Mouse (Mus musculus) MEL (cell line): ENCODE data around the gene AU040320. TPM values are rescaled to one million over a fixed set of nuclear protein-coding genes. Genes with fewer than 3 reads are reported as not detected.

Experiments used
- DNase-seq: peaks from one replicate; pipeline ENCODE4 v3.0.0; 2011; ENCODE audit warnings: low read depth, low spot score
- H3K27ac ChIP-seq: 2 replicates; pipeline ENCODE4 v1.5.1; 2012; ENCODE audit warnings: low read depth, mild to moderate bottlenecking, control low read depth, low read length, moderate library complexity; ENCODE audit not compliant: control insufficient read depth
- H3K27me3 ChIP-seq, 2 experiments: fragments of 150-350 bp in 1 of 2; sonication (generic) in 1 of 2; 2 replicates each; pipeline ENCODE4 v1.6.1; 2012; ENCODE audit warnings: low read length in 2 of 2, mild to moderate bottlenecking in 2 of 2, improper control_type of control experiment in 1 of 2, moderate library complexity in 1 of 2; ENCODE audit not compliant: insufficient read depth in 2 of 2, control insufficient read depth in 1 of 2
- H3K36me3 ChIP-seq, 2 experiments: 2 replicates each; pipeline ENCODE4 v1.6.1; 2012 to 2014; ENCODE audit warnings: low read length in 2 of 2, improper control_type of control experiment in 1 of 2, inconsistent platforms in 1 of 2, mild to moderate bottlenecking in 1 of 2; ENCODE audit not compliant: insufficient read depth in 2 of 2, control insufficient read depth in 1 of 2
- H3K4me1 ChIP-seq, 2 experiments: fragments of 150-350 bp in 1 of 2; sonication (generic) in 1 of 2; 2 replicates each; pipeline ENCODE4 v1.6.1; 2012; ENCODE audit warnings: low read length in 2 of 2, improper control_type of control experiment in 1 of 2, mild to moderate bottlenecking in 1 of 2; ENCODE audit not compliant: insufficient read depth in 2 of 2, control insufficient read depth in 1 of 2
- H3K4me3 ChIP-seq, 2 experiments: fragments of 150-350 bp in 1 of 2; sonication (generic) in 1 of 2; 2 replicates each; pipeline ENCODE4 v1.5.1; 2012; ENCODE audit warnings: low read depth in 2 of 2, low read length in 2 of 2, mild to moderate bottlenecking in 2 of 2, moderate library complexity in 2 of 2, control low read depth in 1 of 2, improper control_type of control experiment in 1 of 2; ENCODE audit not compliant: control insufficient read depth in 1 of 2, insufficient read depth in 1 of 2
- H3K79me2 ChIP-seq: 2 replicates; pipeline ENCODE4 v1.6.1; 2012; ENCODE audit warnings: mild to moderate bottlenecking, low read length, moderate library complexity; ENCODE audit not compliant: control insufficient read depth, poor library complexity, insufficient read depth
- H3K9ac ChIP-seq: 2 replicates; pipeline ENCODE4 v1.6.1; 2012; ENCODE audit warnings: low read depth, mild to moderate bottlenecking, control low read depth, low read length, moderate library complexity; ENCODE audit not compliant: control insufficient read depth, poor library complexity, severe bottlenecking
- H3K9me3 ChIP-seq: fragments of 150-350 bp; sonication (generic); replicated peaks from 2 replicates; pipeline ENCODE4 v1.6.1; 2012; ENCODE audit warnings: mild to moderate bottlenecking, low read length, improper control_type of control experiment, moderate library complexity; ENCODE audit not compliant: insufficient read depth
- BHLHE40 ChIP-seq: IDR thresholded peaks from 2 replicates; pipeline ENCODE4 v1.6.1; 2012; ENCODE audit warnings: low read depth, mild to moderate bottlenecking, inconsistent platforms, low read length, improper control_type of control experiment, borderline replicate concordance
- ELF1 ChIP-seq: IDR thresholded peaks from 2 replicates; pipeline ENCODE4 v1.6.1; 2014; ENCODE audit warnings: low read depth, mild to moderate bottlenecking, inconsistent platforms, low read length, improper control_type of control experiment, moderate library complexity
- JUND ChIP-seq: IDR thresholded peaks from 2 replicates; pipeline ENCODE4 v1.6.1; 2011; ENCODE audit warnings: low read depth, mild to moderate bottlenecking, improper control_type of control experiment, low read length
- MAFK ChIP-seq: IDR thresholded peaks from 2 replicates; pipeline ENCODE4 v1.6.1; 2011; ENCODE audit warnings: low read depth, mild to moderate bottlenecking, low read length, improper control_type of control experiment, borderline replicate concordance
- MAX ChIP-seq: IDR thresholded peaks from 2 replicates; pipeline ENCODE4 v1.6.1; 2011; ENCODE audit warnings: low read length, improper control_type of control experiment
- MXI1 ChIP-seq: IDR thresholded peaks from 2 replicates; pipeline ENCODE4 v1.6.1; 2011; ENCODE audit warnings: mild to moderate bottlenecking, low read depth, low read length, improper control_type of control experiment
- MYB ChIP-seq: IDR thresholded peaks from 2 replicates; pipeline ENCODE4 v1.6.1; 2011; ENCODE audit warnings: mild to moderate bottlenecking, low read depth, low read length, improper control_type of control experiment
- MYC ChIP-seq: IDR thresholded peaks from 2 replicates; pipeline ENCODE4 v1.6.1; 2011; ENCODE audit warnings: low read depth, mild to moderate bottlenecking, low read length, improper control_type of control experiment, moderate library complexity
- POLR2A ChIP-seq, 2 experiments: IDR thresholded peaks; 2 replicates each; pipeline ENCODE4 v1.6.1; 2011 to 2012; ENCODE audit warnings: low read length in 2 of 2, mild to moderate bottlenecking in 2 of 2, control low read depth in 1 of 2, improper control_type of control experiment in 1 of 2, low read depth in 1 of 2, moderate library complexity in 1 of 2; ENCODE audit not compliant: control insufficient read depth in 1 of 2, insufficient read depth in 1 of 2, poor library complexity in 1 of 2
- POLR2AphosphoS2 ChIP-seq: IDR thresholded peaks from 2 replicates; pipeline ENCODE4 v1.6.1; 2011; ENCODE audit warnings: low read length, improper control_type of control experiment
- RCOR1 ChIP-seq: IDR thresholded peaks from 2 replicates; pipeline ENCODE4 v1.6.1; 2012; ENCODE audit warnings: low read depth, mild to moderate bottlenecking, inconsistent platforms, low read length, improper control_type of control experiment
- SIN3A ChIP-seq: IDR thresholded peaks from 2 replicates; pipeline ENCODE4 v1.6.1; 2012; ENCODE audit warnings: low read length, improper control_type of control experiment, inconsistent platforms
- TBP ChIP-seq: IDR thresholded peaks from 2 replicates; pipeline ENCODE4 v1.8.0; 2011; ENCODE audit warnings: low read depth, low read length, improper control_type of control experiment
- TCF12 ChIP-seq: IDR thresholded peaks from 2 replicates; pipeline ENCODE4 v1.6.1; 2014; ENCODE audit warnings: low read depth, mild to moderate bottlenecking, inconsistent platforms, low read length, improper control_type of control experiment, moderate library complexity
- USF1 ChIP-seq: IDR thresholded peaks from 2 replicates; pipeline ENCODE4 v1.6.1; 2014; ENCODE audit warnings: low read depth, mild to moderate bottlenecking, inconsistent platforms, low read length, improper control_type of control experiment, moderate library complexity
- ZMIZ1 ChIP-seq: IDR thresholded peaks from 2 replicates; pipeline ENCODE4 v1.6.1; 2012; ENCODE audit warnings: low read depth, mild to moderate bottlenecking, inconsistent platforms, low read length, improper control_type of control experiment, moderate library complexity
- ZNF384 ChIP-seq: IDR thresholded peaks from 2 replicates; pipeline ENCODE4 v1.6.1; 2012; ENCODE audit warnings: low read depth, mild to moderate bottlenecking, inconsistent platforms, low read length, improper control_type of control experiment
- polyA plus RNA-seq, 2 experiments: library from polyadenylated mRNA; stranded (reverse) in 1 of 2; unstranded in 1 of 2; fragments of >175 nt in 1 of 2; fragments of >200 nt in 1 of 2; gene quantifications; 2 replicates each; pipeline versions ENCODE4 v1.2.1 to v1.2.4; 2012; ENCODE audit warnings: low replicate concordance in 2 of 2, low read depth in 1 of 2; ENCODE audit not compliant: insufficient read length in 2 of 2, insufficient read depth in 1 of 2, missing spikeins in 1 of 2
- total RNA-seq: library from RNA; depleted of rRNA; stranded (reverse); fragments of 300-350 nt; gene quantifications from 2 replicates; pipeline ENCODE4 v1.2.3, GENCODE M21; 2012

Gene AU040320
- total and polyA plus RNA-seq, 3 experiments = 10.2 to 17.1 TPM; not detected in 1

DNA sequence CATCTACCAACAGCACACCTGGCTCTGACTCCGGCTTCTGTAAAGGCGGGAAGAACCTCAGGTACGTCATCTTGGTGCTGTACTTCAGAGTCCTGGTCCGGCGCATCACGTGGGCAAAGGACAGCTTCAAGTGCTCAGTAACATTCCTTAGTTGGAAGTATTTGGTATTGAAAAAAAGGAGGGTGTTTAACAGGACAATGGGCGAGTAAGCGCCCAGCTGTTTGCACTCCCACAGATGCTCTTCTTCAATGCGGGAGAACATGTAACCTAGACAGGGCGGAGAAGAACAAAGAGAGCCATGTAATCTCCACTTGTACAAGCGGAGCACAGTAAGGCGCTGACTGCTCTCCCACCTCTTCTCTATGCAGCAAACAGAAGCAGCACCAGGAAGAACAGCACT, 115.4 kb downstream of the AU040320 start:
- H3K79me2 ChIP-seq = no peaks in the 10 kb centered on the region
- peaks cover 0 to 10% of the 10 kb centered on the region in 2 experiments; a peak in 2 of 4 replicates for H3K36me3 ChIP-seq
- DNase-seq = no peak
- TF ChIP-seq POLR2A (IDR thresholded peaks at IDR 0.05; ENCODE audit: control insufficient read depth in 1 of 2, insufficient read depth in 1 of 2, low read depth in 1 of 2, low read length in 2 of 2, poor library complexity in 1 of 2) (no peak), JUND (no peak), MXI1 (no peak), MYB (no peak), SIN3A (no peak)
- no peaks in the 10 kb centered on the region for H3K27me3 ChIP-seq
- no peak overlapping the region for H3K27ac ChIP-seq
- H3K9ac ChIP-seq = no peak overlapping the region
- no peaks in the 10 kb centered on the region for H3K4me1 ChIP-seq
- no peak overlapping the region for H3K4me3 ChIP-seq
- no peaks in the 10 kb centered on the region for H3K9me3 ChIP-seq

GRCm38 (mm10) chr4:126872717-126873116, 119.4 kb downstream of the AU040320 start:
- Histone ChIP-seq H3K9ac (no peak overlapping the region), H3K79me2 (no peaks in the 10 kb centered on the region), H3K36me3 (peaks cover 0 to 10% of the 10 kb centered on the region in 2 experiments; a peak in 2 of 4 replicates), H3K27me3 (no peaks in the 10 kb centered on the region)
- no peak for DNase-seq
- TF ChIP-seq MAFK (no peak), USF1 (no peak), ZNF384 (no peak), ELF1 (no peak), TBP (no peak), MAX (no peak), MYC (no peak), RCOR1 (no peak), BHLHE40 (no peak), MXI1 (no peak), ZMIZ1 (no peak), POLR2AphosphoS2 (no peak), TCF12 (no peak)
- TF ChIP-seq, all 39 proteins: peak for 0
- H3K4me1 ChIP-seq = no peaks in the 10 kb centered on the region
- no peaks in the 10 kb centered on the region for H3K9me3 ChIP-seq
- no peak overlapping the region for H3K27ac ChIP-seq
- H3K4me3 ChIP-seq = no peak overlapping the region
